Comparison of ENCODE assay signal across 15 mouse cellular contexts in the genomic region with DNA sequence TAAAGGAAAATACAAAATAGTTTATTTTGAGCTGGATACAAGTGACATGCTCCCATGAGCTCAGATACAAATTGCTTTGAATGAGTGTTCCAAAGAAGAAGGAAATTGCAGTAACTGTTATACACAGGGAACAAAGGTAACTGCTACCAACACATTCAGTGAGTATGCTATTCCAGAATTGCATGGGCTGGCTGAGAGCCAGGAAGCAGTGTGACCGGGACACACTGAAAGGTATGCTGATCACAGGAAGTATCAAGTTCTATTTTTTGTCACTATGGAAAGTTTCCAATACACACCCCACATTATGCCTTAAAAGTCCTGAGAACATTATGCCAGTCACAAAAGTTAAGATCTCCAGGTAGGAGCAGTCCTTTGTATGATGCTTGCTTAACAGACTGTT.
DNase-seq lines count a peak whose midpoint lies in the region; ATAC-seq and TF ChIP-seq lines count a peak whose summit lies in the region.
"Had no signal": no experiment of that assay in that cellular context is flagged by ENCODE, and none has a peak within 500 bp of the region (broad histone marks: within the 10 kb centered on the region; RNA-seq: fewer than 3 reads in every experiment).

No protein-coding gene starts in this region.

- H3K4me2 ChIP-seq in heart, embryonic 11.5 days = no peak overlapping the region
- H3K4me2 ChIP-seq in midbrain, postnatal 0 days (ENCODE audit: low read depth, low read length, poor library complexity, severe bottlenecking) = no peak overlapping the region
- no peak overlapping the region for H3K4me2 ChIP-seq in midbrain, embryonic 11.5 days
- H3K4me2 ChIP-seq: embryonic facial prominence, embryonic 12.5 days; hindbrain, embryonic 12.5 days; limb, embryonic 12.5 days; liver, embryonic 15.5 days; stomach, embryonic 15.5 days had no signal

- peak; percentile 3 for DNase-seq in embryo, embryonic 11 days
- DNase-seq in embryo, embryonic 9.5 days (ENCODE audit: extremely low spot score) = no peak
- DNase-seq in heart, postnatal 14 days = peak; percentile 6 to 18
- peak; percentile 10 for DNase-seq in midbrain, postnatal 0 days (ENCODE audit: low spot score)
- no peak for DNase-seq in midbrain, embryonic 11.5 days (ENCODE audit: low spot score, missing footprints)
- DNase-seq: adrenal gland, postnatal 14 days; spleen, adult 18-20 months had no signal

- no peaks in the 10 kb centered on the region for H3K4me1 ChIP-seq in heart, embryonic 11.5 days (ENCODE audit: control insufficient read depth, insufficient read depth, low read length)
- H3K4me1 ChIP-seq in midbrain, postnatal 0 days (ENCODE audit: insufficient read depth, low read length) = no peaks in the 10 kb centered on the region
- H3K4me1 ChIP-seq in midbrain, embryonic 11.5 days (ENCODE audit: control insufficient read depth, insufficient read depth, low read length) = no peaks in the 10 kb centered on the region
- H3K4me1 ChIP-seq: embryonic facial prominence, embryonic 12.5 days; hindbrain, embryonic 12.5 days; liver, embryonic 15.5 days; midbrain, embryonic 10.5 days; stomach, embryonic 15.5 days had no signal

- H3K9me3 ChIP-seq in heart, embryonic 11.5 days (replicated peaks; ENCODE audit: control insufficient read depth, low read length) = no peaks in the 10 kb centered on the region
- H3K9me3 ChIP-seq in midbrain, postnatal 0 days (ENCODE audit: low read length) = no peaks in the 10 kb centered on the region
- no peaks in the 10 kb centered on the region for H3K9me3 ChIP-seq in midbrain, embryonic 11.5 days (ENCODE audit: control insufficient read depth, low read length)
- H3K9me3 ChIP-seq: embryonic facial prominence, embryonic 12.5 days; hindbrain, embryonic 12.5 days; limb, embryonic 12.5 days; liver, embryonic 15.5 days; midbrain, embryonic 10.5 days; stomach, embryonic 15.5 days had no signal

- no peak overlapping the region for H3K9ac ChIP-seq in heart, embryonic 11.5 days (ENCODE audit: low read depth, low read length)
- H3K9ac ChIP-seq in midbrain, postnatal 0 days (replicated peaks; ENCODE audit: low read length, poor library complexity, severe bottlenecking) = no peak overlapping the region
- H3K9ac ChIP-seq in midbrain, embryonic 11.5 days (ENCODE audit: low read length) = no peak overlapping the region
- H3K9ac ChIP-seq: embryonic facial prominence, embryonic 12.5 days; hindbrain, embryonic 12.5 days; limb, embryonic 12.5 days; liver, embryonic 15.5 days; stomach, embryonic 15.5 days had no signal

- H3K27ac ChIP-seq in heart, embryonic 11.5 days (ENCODE audit: low read depth, low read length) = no peak overlapping the region
- no peak overlapping the region for H3K27ac ChIP-seq in midbrain, postnatal 0 days (ENCODE audit: low read depth, low read length)
- H3K27ac ChIP-seq in midbrain, embryonic 11.5 days (ENCODE audit: low read depth, low read length) = no peak overlapping the region
- H3K27ac ChIP-seq: embryonic facial prominence, embryonic 12.5 days; hindbrain, embryonic 12.5 days; limb, embryonic 12.5 days; liver, embryonic 15.5 days; midbrain, embryonic 10.5 days; stomach, embryonic 15.5 days had no signal

- H3K27me3 ChIP-seq in heart, embryonic 11.5 days (ENCODE audit: control insufficient read depth, insufficient read depth, low read length) = no peaks in the 10 kb centered on the region
- no peaks in the 10 kb centered on the region for H3K27me3 ChIP-seq in midbrain, postnatal 0 days (ENCODE audit: insufficient read depth, low read length)
- H3K27me3 ChIP-seq in midbrain, embryonic 11.5 days (ENCODE audit: control insufficient read depth, insufficient read depth, low read length) = no peaks in the 10 kb centered on the region
- H3K27me3 ChIP-seq: embryonic facial prominence, embryonic 12.5 days; hindbrain, embryonic 12.5 days; limb, embryonic 12.5 days; liver, embryonic 15.5 days; stomach, embryonic 15.5 days had no signal

- no peak overlapping the region for H3K4me3 ChIP-seq in heart, embryonic 11.5 days (ENCODE audit: low read depth, low read length)
- no peak overlapping the region for H3K4me3 ChIP-seq in midbrain, postnatal 0 days (ENCODE audit: low read depth, low read length)
- no peak overlapping the region for H3K4me3 ChIP-seq in midbrain, embryonic 11.5 days (ENCODE audit: low read depth, low read length)
- H3K4me3 ChIP-seq: embryonic facial prominence, embryonic 12.5 days; hindbrain, embryonic 12.5 days; limb, embryonic 12.5 days; liver, embryonic 15.5 days; midbrain, embryonic 10.5 days; stomach, embryonic 15.5 days had no signal

- TF ChIP-seq CTCF in midbrain, postnatal 0 days (IDR thresholded peaks at IDR 0.05) = no peak

- 28% methylated on average over 1 of the region's 1 CpGs for WGBS in heart, embryonic 11.5 days (ENCODE audit: insufficient replicate concordance)
- WGBS in midbrain, postnatal 0 days = 37% methylated on average over 1 of the region's 1 CpGs
- 87% methylated on average over 1 of the region's 1 CpGs for WGBS in midbrain, embryonic 11.5 days

- no peak; the same call in 1 of the 2 replicates for ATAC-seq in heart, embryonic 11.5 days (replicated peaks; ENCODE audit: insufficient number of reproducible peaks, low FRiP score, low TSS enrichment)
- no peak for ATAC-seq in midbrain, postnatal 0 days (ENCODE audit: low FRiP score)
- no peak for ATAC-seq in midbrain, embryonic 11.5 days (ENCODE audit: low FRiP score)
- ATAC-seq in CD4-positive, CD25-positive, alpha-beta regulatory T cell, adult 4 months = no peak

- intact Hi-C loops in heart, postnatal 14 days (cut with DNase I) = no loop called here

- no peaks in the 10 kb centered on the region for H3K36me3 ChIP-seq in heart, embryonic 11.5 days (ENCODE audit: control insufficient read depth, insufficient read depth, low read length)
- no peaks in the 10 kb centered on the region for H3K36me3 ChIP-seq in midbrain, postnatal 0 days (ENCODE audit: insufficient read depth, low read length)
- no peaks in the 10 kb centered on the region for H3K36me3 ChIP-seq in midbrain, embryonic 11.5 days (ENCODE audit: control insufficient read depth, insufficient read depth, low read length)
- H3K36me3 ChIP-seq: embryonic facial prominence, embryonic 12.5 days; hindbrain, embryonic 12.5 days; limb, embryonic 12.5 days; liver, embryonic 15.5 days; midbrain, embryonic 10.5 days; stomach, embryonic 15.5 days had no signal

Comparison
In these comparisons a context has a peak if more than half of its experiments do, and no peak if none do; other contexts are left out.
1. DNase-seq: peak in embryo, embryonic 11 days (single experiment), heart, postnatal 14 days (2 of 2) and midbrain, postnatal 0 days (single experiment); none in embryo, embryonic 9.5 days (single experiment) and midbrain, embryonic 11.5 days (single experiment).